Mouse (Mus musculus) skeletal muscle tissue, adult 2 months (tissue): ENCODE results near the gene C3.

Experiments
- DNase-seq: peaks from one replicate; pipeline ENCODE4 v3.0.0-alpha.2; 2012; ENCODE audit warnings: low read depth, low spot score

C3 gene

DNA sequence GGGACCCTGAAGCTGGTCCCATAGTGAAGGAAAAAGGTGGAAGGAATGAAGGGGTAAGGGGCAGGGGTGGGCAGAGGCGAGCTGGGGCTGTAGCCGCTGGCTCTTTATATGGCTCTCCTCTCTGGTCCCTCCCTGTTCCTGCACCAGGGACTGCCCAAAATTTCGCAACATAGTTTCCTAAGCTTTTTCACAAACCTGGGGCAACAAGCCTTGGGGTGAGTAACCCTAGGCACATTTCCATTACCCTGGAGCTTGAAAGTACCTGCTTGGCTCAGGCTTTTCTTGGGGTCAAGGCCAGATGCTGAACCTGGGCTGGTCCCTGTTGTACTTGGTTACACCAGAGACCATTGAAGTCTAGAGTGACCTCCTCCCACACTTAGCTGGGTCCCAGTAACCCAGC, at the start of gene C3:
C3 (minus strand) TSS at position 123 of the 400 bp plus-strand sequence.
- DNase-seq, result peak; percentile 61

DNA sequence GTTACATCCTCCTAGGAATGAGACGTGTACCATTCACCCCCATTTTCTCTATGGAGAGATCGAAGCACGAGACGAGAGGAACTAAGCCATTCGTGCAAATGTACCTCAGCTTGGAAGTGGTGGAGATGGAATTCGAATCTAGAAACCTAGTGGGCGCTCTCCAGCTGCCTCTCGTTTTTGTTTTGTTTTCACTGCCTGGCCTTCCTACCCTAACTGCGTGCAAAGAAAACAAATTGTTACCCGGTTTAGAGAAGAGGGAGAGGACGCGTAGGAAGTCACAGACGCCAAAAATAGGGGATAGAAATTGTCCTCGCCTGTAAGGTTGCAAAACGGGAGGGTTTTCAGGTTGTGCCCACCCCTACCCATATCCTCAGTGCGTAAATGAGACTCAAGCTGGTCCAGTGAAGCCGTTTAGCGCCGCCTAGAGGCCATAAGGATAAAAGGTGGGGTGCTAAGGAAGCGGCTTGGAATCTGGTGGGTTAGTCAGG, 48.7 kb upstream of the C3 start:
- DNase-seq, result peak; percentile 82

DNA sequence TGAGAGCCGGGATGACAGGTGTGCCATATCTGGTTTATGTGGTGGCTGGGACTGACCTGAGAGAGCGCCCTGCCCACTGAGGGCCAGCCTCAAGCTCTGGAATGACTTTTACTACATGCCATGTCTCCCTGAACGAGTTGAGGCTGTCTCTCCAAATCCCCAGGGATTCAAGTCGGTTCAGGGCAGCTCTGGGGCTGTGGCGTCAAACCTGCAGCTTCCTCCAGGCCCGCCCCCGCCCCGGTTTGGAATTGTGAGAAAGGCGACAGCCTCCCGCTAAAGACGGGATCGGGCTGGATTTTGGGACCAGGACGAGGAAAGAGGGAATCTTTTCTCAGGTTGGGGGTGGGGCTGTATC, 48.0 kb upstream of the C3 start:
- no peak for DNase-seq

DNA sequence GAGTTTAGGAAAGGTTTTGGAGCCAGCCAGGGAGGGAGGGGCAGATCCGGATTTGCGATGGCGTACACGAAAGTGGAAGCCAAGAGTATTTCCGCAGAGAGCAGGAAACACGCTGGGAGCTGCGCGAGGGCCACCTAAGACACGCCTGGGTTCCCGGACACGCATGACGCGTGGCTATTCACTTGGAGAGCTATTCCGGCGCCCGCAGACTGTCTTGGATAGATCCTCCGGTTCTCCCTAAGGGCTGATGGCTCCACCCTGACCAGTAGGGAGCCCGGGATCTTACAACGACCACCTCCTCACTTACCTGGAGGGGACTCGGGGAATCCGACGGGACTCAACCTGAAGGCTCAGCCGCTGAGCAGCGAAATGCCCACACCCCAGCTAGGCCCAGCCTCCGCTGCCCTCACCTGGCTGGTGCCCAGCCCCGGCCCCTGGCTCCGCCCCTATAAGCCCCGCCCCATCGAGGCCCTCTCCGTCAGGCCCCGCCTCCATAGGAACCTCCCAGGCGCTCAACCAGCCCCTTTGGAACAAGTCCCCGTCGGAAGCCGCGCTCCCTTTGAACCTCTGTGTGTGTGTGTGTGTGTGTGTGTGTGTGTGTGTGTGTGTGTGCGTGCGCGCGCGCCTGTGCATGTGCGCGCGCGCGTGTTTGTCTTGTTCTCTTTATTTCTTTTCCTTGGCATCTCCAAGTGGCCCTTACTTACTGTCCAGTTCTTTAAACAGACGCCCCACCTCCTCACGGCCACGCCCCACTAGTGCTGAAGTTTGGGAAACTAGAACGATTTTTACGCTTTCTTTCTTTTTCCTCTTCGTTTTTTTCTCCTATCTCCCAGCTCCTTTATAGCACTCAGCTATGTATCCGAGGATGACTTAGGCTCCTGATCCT, 47.4 kb upstream of the C3 start:
- peak; percentile 92 for DNase-seq

DNA sequence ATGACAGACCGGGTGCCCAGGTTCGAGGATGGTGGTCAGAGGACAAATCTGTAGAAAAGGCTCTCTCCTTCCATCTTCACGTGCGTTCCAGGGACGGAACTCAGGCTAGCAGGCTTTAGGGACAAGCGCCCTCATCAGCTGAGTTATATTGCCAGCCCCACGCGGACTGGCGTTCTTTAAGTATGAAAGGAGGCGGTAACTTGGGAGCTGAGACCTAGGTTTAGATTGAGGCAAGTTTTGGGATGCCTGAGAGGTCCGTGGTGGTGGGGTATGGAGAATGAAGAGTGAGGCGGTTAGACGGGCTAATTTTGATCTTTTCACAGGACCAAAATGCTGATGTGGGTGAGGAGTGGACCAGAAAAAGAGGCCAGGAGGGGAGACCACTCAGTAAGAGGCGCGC, 46.8 kb upstream of the C3 start:
- DNase-seq, result no peak

DNA sequence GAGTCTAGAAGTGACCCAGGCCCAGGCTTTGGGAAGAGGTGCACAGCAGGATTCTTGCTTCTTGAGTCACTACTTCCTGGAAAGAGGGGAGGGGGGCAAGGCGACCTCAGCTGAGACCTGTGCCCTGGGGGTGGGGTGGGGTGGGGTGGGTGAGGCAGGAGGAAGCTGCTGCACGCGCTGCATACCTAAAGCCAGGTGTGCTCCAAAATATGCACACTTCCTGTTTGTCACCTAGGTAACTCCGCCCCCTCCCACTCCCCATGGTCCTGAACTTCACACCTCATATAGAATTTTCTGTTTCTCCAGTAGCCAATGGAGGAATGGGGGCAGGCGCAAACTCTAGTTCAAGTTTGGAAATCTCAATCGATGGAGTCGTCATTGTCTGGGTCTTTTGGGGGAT, 45.9 kb upstream of the C3 start:
- no peak for DNase-seq

DNA sequence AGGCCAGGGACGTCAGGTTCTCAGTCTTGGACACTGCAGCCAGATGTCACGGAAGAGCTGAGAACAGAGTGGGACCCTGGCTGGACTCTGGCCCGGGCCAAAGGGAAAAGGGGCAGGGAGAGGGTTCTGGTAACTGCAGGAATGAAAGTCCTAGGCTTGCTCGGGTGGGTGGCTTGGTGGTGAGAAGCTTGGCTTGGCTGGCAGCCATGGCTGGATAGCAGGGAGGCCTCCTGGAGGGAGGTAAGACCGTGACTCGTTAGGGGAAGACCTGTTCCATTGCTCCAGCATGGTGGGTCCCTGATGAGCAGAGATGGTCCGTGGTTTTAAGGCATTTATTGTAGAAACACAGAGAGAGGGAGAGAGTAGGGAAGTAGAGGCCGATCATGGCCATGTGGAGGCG, 43.4 kb upstream of the C3 start:
- no peak for DNase-seq

DNA sequence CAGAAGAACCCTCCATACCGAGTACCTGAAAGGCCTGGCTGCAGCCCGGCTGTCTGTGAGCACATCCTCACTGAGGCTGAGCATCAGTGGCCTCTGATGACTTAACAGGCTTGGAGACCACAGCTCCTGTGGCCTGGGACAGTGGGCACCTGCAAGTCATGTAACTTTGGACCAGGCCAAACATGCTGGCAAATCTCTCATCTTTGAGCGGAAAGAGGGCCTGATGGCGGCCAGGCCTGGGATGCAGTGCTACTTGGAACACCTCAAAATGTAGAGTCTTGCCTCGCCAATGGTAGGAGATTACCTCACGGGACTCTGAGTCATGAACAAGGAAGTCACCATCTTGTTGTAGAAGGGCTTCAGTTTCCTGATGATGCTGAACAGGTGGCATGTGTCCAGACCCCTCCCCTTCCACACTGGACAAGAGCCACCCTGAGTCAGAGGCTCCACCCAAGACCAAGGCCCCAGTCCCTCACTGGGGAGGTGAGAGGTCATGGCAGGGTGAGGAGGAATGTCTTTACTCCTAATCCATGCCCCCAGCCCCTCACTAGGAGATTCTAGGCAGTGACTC, 39.7 kb upstream of the C3 start:
- peak; percentile 81 for DNase-seq

DNA sequence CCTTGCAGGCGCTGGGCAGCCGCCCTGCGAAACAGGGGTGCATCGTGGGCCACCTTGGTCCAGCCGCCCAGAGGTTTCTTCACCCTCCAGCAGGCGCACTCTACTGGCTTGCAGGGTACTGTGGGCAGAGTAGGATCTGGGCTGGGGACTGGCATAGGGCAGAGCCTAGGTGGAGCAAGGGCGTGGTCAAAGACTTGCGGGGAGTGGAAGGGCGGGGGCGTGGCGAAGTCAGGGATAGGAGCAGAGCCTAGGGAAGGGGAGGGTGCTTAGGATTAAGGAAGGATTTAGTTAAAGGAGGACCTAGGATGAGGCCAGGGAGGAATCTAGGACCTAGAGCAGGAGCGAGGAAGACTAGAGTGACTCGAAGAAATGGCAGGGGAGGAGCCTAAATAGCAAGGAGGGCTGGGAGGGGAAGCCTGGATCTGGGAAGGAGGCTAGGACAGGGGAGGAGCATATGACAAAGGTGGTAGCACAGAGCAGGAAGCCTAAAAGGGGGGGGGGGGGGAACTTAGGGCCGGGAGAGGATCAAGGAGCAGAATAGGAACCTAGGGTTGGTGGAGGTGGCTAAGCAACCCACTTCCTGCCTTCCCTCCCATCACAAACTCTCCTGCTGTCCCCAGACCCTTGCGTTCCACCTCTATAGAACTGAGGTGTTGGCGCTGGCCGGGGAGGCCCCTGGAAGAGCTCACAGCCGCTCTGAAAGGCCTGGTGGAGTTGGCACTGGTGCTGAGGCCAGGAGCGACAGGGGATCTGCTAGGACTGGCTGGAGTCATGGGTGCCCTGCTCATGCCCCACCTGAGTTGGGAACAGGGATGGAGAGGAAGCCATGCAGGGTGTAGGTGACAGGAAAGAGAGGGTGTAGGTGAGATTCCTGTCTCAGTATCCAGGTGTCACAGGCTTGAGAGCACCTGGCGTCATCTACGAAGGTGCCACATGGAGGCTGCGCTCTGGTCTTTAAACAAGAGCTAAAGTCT, 37.3 kb upstream of the C3 start:
- DNase-seq, result peak; percentile 59

DNA sequence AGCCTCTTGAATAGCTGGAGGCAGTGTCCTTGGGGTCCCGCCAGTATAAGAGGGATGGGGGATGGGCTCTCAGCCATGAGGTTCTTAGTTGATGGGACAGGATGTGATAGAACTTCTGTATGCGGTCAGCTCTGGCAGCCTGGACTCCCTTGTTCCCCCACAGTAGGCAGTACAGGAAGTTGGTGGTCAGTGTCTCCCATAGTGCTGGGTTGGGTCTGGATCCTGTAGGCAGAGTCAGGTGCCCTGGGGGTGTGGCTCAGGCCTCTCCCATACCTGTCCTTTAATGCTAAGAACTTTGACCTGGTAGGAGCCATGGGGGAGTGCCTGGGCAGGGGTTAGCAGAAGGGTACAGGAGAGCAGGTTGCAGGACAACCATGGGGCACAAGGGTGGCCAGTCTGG, 36.2 kb upstream of the C3 start:
- DNase-seq, result no peak

DNA sequence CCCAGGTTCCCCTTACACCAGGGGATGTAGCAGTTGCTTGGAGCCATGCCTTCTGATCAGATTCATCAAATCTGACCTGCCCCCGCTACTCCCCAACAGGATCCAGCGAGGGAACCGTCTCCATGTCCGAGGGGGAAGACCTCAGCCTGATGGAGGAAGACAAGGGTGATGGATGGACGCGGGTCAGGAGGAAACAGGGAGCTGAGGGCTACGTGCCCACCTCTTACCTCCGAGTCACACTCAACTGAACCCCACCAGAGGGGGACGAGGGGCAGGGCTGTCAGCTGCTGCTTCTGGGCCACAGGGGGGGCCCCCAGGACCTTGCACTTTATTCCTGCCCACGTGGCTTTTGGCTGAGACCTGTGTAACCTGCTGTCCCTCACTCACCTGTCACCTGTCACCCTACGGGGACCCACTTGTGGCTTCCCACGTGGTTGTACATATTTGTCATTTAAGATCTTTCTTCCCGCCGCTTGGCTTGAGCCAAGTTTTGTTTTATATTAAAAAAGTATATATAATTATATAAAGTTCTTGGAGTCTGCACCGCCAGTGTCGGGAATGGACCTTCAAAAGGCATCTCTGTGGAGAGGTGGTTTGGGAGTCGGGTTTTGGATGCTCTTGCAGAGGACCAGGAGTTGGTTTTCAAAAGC, 35.1 kb upstream of the C3 start:
- DNase-seq, result no peak

DNA sequence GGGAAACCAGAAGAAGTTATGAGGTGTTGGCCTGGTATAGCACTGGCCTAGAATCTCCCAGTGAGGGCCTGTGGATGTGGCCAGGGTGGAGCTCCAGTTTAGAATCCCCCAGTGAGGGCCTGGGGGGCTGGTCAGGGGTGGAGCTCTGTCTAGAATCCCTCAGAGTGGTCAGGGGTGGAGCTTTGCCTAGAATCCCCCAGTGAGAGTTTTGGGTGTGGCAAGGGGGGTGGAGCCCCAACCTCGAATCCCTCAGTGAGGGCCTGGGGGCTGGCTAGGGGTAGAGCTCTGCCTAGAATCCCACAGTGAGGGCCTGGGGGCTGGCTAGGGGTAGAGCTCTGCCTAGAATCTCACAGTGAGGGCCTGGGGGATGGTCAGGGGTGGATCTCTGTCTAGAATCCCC, 33.9 kb upstream of the C3 start:
- DNase-seq, result no peak

DNA sequence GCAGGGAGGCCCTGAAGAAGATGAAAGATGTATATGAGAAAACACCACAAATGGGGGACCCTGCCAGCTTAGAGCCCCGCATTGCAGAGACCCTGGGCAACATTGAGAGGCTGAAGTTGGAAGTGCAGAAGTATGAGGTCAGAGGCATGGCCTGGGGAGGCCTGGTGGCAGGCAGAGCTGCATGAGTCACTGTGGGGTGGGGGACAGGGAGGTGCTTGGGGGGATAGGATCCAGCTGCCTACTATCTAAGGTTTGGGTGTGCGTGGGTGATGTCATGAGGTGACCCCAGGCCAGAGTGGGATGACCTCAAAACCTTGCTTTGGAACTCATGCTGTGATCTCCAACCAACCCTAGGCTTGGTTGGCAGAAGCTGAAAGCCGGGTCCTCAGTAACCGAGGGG, 33.4 kb upstream of the C3 start:
- DNase-seq, result no peak

DNA sequence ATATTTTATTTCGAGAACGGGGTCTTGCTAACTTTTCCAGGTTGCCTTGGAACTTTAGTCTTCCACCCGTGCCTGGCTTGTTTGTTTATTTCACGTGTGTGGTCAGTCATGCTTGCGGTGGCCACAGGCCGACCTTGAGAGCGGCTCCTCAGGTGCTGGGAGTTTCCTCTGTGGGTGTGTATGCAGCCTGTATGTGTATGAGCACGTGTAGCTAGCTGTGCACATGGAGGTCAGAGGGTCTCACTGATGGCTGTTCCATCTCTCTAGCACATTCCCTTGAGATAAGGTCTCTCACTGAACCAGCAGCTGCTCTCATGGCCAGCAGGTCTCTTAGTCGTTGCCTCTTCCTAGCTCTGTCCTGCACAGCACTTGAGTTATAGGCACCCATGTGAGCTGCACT, 32.4 kb upstream of the C3 start:
- DNase-seq, result no peak

DNA sequence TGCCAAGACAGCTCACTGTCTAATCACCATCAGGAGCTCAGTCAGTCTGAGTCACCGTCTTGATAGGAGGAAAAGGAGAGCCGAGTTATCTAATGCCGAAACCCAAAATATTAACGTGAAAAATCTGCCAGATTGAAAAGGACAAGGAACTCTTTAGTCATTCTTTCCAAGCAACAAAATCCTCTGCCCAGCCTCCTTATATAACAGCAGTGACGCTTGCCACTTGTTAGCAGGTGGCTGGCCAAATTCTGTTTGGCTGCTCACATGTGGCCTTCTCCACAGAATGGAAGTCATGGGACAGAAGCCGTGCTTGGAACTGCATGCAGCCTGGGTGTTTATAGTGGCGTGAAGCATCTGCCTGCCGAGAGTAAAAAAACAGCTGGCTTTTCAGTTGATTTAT, 31.8 kb upstream of the C3 start:
- DNase-seq, result peak; percentile 95

DNA sequence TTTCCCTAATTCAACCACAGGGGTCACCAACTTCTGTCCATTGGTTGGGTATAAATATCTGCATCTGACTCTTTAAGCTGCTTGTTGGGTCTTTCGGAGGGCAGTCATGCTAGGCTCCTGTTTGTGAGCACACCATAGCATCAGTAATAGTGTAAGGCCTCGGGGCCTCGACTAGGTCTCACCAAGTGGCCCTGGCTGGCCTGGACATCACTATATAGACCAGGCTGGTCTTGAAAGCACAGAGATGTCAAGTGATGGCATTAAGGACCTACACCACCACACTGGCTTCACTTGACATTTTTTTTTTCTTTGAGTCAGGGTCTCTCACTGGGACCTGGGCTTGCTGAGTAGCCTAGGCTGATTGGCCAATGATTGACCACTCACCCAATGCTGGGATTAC, 30.3 kb upstream of the C3 start:
- no peak for DNase-seq

DNA sequence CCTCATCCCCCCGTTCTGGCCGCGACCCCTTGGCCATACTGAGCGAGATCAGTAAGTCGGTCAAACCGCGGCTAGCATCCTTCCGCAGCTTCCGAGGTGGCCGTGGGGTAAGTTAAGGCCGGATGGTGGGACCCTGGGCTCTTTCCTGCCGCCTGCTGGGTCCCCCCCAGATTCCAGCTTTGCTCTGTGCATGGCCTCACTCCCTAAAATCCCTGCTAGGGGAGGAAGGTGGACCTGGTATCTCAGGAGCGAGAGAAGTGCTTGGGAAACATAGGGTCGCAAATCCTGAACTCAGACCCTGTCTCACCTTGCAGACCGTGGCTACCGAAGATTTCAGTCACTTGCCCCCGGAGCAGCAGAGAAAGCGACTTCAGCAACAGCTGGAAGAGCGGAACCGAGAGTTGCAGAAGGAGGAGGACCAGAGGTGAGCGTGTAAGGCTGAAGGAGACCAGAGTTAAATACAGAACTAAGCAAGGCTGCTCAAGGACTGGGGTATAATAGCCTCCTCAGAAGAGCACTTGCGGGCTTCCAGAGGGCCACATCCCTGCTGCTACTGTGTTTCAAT, 29.1 kb upstream of the C3 start:
- DNase-seq, result no peak

DNA sequence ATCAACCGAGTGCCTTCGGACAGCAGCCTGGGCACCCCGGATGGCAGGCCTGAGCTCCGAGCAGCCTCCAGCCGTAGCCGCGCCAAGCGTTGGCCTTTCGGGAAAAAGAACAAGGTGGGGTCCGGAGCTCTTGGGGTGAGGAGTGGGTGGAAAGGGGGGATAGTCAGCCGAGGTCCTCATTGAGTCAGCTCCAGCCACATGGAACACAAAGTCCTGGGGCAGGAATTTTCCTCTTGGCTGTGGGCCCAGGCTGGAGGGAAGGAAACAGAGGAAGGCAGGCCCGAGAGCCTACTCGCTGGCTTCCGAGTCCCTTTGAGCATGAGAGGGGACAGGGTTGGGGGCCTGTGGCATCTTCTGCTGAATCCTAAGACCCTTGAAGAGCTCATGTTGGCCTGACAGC, 27.4 kb upstream of the C3 start:
- DNase-seq, result peak; percentile 73

DNA sequence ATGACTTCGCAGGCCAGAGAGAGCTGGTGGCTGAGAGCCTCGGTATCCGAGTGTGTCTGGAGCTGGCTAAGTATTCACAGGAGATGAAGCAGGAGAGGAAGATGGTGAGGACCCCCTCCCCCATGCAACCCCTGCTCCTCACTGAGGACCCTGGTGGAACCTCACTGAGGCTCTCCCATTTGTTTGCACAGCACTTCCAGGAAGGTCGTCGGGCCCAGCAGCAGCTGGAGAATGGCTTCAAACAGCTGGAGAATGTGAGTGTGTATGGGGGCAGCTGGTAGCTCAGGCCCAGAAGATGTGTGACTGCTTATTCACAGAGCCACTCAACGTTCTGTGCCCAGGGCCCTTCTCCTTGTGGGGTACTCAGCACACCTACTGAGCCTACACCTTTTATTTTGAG, 25.4 kb upstream of the C3 start:
- no peak for DNase-seq

DNA sequence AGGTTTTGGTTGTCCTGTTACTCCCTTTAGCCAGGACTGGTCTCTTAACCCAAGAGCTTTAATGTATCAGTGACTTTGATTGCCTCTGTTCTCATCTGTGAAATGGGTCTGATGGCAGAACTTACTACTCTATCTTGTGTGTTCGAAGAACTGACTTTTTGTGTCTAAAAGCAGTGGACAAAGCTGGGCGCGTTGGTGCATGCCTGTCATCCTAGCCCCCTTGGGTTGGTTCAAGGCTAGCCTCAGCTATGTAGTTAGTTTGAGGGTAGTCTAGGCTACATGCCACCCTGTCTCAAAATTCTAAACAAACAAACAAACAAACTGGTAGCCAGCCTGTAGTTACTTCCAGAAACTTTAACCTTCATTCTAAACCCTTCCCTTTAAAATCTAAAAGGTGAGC, 23.5 kb upstream of the C3 start:
- no peak for DNase-seq

DNA sequence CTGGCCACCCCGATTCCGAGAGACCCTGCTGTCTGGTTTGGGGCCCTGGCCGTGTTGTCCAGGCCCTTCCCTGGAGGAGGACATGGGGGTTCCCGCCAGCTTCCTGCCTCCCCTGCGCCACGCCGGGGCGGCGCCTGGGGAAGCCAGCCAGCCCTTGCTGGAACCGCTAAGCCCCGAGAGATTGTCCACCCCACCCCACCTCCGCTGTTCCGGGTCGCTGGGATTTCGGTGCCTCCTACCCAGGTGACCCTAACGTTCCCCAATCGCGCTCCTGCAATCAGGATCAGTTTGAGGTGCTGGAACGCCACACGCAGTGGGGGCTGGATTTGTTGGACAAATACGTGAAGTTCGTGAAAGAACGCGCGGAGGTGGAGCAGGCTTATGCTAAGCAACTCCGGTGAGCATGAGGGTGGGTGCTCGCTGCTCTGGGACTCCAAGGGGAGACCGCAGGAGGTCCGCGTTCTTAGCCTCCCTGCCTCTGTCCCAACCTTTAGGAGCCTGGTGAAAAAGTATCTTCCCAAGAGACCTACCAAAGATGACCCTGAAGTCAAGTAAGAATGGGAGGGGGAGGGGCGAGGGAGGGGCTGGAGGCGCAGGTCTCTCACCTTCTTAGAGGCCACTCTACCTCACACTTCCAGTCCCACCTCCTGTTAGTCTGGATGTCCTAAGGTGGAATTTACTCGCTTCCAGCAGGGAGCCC, 22.7 kb upstream of the C3 start:
- DNase-seq, result peak; percentile 61
